Mouse (Mus musculus) neutrophil, adult 5-6 weeks (primary cell): ENCODE measurements at regions not wholly inside any gene's neighbourhood (a gene's known extent, or its start where the extent isn't known, plus 50 kb on each side); places are given as distances from the start of the nearest gene placed in this dataset.

Source experiments
- ATAC-seq: fragments of 151-379, 151-347 bp; 2 replicates; pipeline ENCODE4 v1.8.0; 2017; ENCODE audit warnings: mild to moderate bottlenecking, moderate TSS enrichment; ENCODE audit not compliant: insufficient number of reproducible peaks, poor library complexity, low FRiP score, severe bottlenecking; ENCODE audit errors: extremely low read depth

- ATAC-seq = no peak
These were observed 335.6 kb downstream of the Efnb2 start for GRCm38 (mm10) chr8:8325420-8325819.

- no peak for ATAC-seq
These were observed 336.5 kb downstream of the Efnb2 start for GRCm38 (mm10) chr8:8324520-8324919.

GRCm38 (mm10) chr8:8308253-8308652 lies 352.8 kb downstream of the Efnb2 start:
- ATAC-seq = no peak

- no peak for ATAC-seq
These were observed 353.6 kb downstream of the Efnb2 start for GRCm38 (mm10) chr8:8307487-8307886.

GRCm38 (mm10) chr8:8299965-8300767 lies 360.9 kb downstream of the Efnb2 start:
- ATAC-seq = no peak

- no peak for ATAC-seq
These were observed 368.3 kb downstream of the Efnb2 start for GRCm38 (mm10) chr8:8292577-8293247.

- no peak for ATAC-seq
These were observed 375.2 kb downstream of the Efnb2 start for GRCm38 (mm10) chr8:8285876-8286275.

GRCm38 (mm10) chr8:8274987-8275386 lies 386.1 kb downstream of the Efnb2 start:
- no peak for ATAC-seq

- ATAC-seq = no peak
These were observed 386.8 kb downstream of the Efnb2 start for GRCm38 (mm10) chr8:8274211-8274641.

- ATAC-seq = no peak
These were observed 402.2 kb downstream of the Efnb2 start for GRCm38 (mm10) chr8:8258855-8259254.

GRCm38 (mm10) chr8:8258231-8258638 lies 402.8 kb downstream of the Efnb2 start:
- ATAC-seq = no peak

- ATAC-seq = no peak
These were observed 404.7 kb downstream of the Efnb2 start for GRCm38 (mm10) chr8:8256327-8256726.

GRCm38 (mm10) chr8:8254446-8254845 lies 406.6 kb downstream of the Efnb2 start:
- no peak for ATAC-seq

- no peak for ATAC-seq
These were observed 416.4 kb downstream of the Efnb2 start for GRCm38 (mm10) chr8:8244599-8244998.

GRCm38 (mm10) chr8:8241755-8242501 lies 419.1 kb downstream of the Efnb2 start:
- ATAC-seq = no peak

GRCm38 (mm10) chr8:8241051-8241688 lies 419.9 kb downstream of the Efnb2 start:
- ATAC-seq = no peak

- no peak for ATAC-seq
These were observed 421.6 kb downstream of the Efnb2 start for GRCm38 (mm10) chr8:8239489-8239888.

- ATAC-seq = no peak
These were observed 423.0 kb downstream of the Efnb2 start for GRCm38 (mm10) chr8:8238051-8238450.

- ATAC-seq = no peak
These were observed 427.4 kb downstream of the Efnb2 start for GRCm38 (mm10) chr8:8233616-8234015.
